Mouse (Mus musculus) spleen, adult 2 months (tissue): ENCODE results near the gene Gm7138.

Experiments used
- CTCF ChIP-seq: fragments of 200-500 bp; IDR thresholded peaks from 2 replicates; pipeline ENCODE4 v1.5.1; 2011; ENCODE audit warnings: mild to moderate bottlenecking, inconsistent platforms; ENCODE audit not compliant: insufficient read depth, insufficient read length, insufficient replicate concordance; ENCODE audit errors: extremely low read depth
- POLR2A ChIP-seq: fragments of 200-500 bp; IDR thresholded peaks from 2 replicates; pipeline ENCODE4 v1.6.1; 2011; ENCODE audit warnings: low read depth, low read length, inconsistent platforms

DNA sequence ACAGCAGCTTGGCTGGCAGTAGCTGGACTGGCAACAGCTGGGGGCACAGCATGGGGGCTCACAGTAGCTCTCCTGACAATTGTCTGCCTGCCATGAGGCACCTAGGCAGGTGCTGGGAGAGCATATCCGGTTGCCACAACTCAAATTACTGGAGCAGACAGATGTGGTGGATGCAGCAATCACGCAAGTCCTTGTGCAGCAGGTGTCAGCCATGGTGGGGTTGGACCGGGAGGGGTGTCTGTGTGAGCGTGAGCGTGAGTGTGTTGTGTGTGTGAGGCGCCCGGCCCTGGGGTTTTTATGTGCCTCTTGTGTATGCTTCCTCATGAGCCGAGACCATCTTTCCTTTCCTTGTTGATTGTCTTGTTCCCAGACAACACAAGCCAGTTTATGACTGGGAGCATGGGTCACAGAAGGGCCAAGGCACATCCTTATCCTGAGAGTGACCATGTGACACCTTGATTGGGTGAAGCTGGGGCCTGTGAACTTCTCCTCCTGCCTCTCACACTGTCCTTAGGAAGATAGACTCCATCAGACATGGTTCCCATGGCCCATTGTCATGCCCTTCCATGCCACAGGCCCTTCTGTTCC, 22.3 kb upstream of the Gm7138 start, which contains the start of gene Gm19668:
- TF ChIP-seq CTCF (no peak), POLR2A (no peak)
